8 mouse cellular contexts compared by ENCODE assay signal in genomic region chr19:58396604-58396984, GRCm38 (mm10). TPM values are rescaled to one million over a fixed set of nuclear protein-coding genes. Genes with fewer than 3 reads are reported as not detected.
DNase-seq lines count a peak whose midpoint lies in the region; ATAC-seq and TF ChIP-seq lines count a peak whose summit lies in the region.

No protein-coding gene starts in this region.

- ATAC-seq in hindbrain, postnatal 0 days = no peak
- ATAC-seq in hindbrain, embryonic 13.5 days (ENCODE audit: low FRiP score) = 0 out of 2 replicates have a peak, but pooled peaks have one; percentile 17
- no peak for ATAC-seq in neural tube, embryonic 12.5 days (ENCODE audit: low FRiP score, low read depth)
- ATAC-seq in granulocyte monocyte progenitor cell, adult 5-6 weeks (replicated peaks; ENCODE audit: poor library complexity, severe bottlenecking) = no peak

- H3K27ac ChIP-seq in hindbrain, embryonic 10.5 days = peak overlapping the region; percentile 88
- no peak overlapping the region for H3K27ac ChIP-seq in hindbrain, postnatal 0 days
- H3K27ac ChIP-seq in hindbrain, embryonic 13.5 days = peak overlapping the region; percentile 70; the same call in 1 of the 2 replicates
- H3K27ac ChIP-seq in neural tube, embryonic 12.5 days = peak overlapping the region; percentile 66; the same call in 1 of the 2 replicates

- 77% methylated on average over 4 of the region's 4 CpGs for WGBS in hindbrain, embryonic 10.5 days
- WGBS in hindbrain, postnatal 0 days = 71% methylated on average over 4 of the region's 4 CpGs
- WGBS in hindbrain, embryonic 13.5 days = 57% methylated on average over 4 of the region's 4 CpGs
- WGBS in neural tube, embryonic 12.5 days = 44% methylated on average over 4 of the region's 4 CpGs

- H3K9me3 ChIP-seq in hindbrain, embryonic 10.5 days = no peaks in the 10 kb centered on the region
- H3K9me3 ChIP-seq in hindbrain, postnatal 0 days (ENCODE audit: low read length) = no peaks in the 10 kb centered on the region
- no peaks in the 10 kb centered on the region for H3K9me3 ChIP-seq in hindbrain, embryonic 13.5 days
- H3K9me3 ChIP-seq in neural tube, embryonic 12.5 days = no peaks in the 10 kb centered on the region

- TF ChIP-seq CTCF in hindbrain, postnatal 0 days (IDR thresholded peaks at IDR 0.05; ENCODE audit: low read depth) = no peak

- H3K9ac ChIP-seq in hindbrain, postnatal 0 days (replicated peaks; ENCODE audit: low read length) = no peak overlapping the region
- no peak overlapping the region for H3K9ac ChIP-seq in hindbrain, embryonic 13.5 days
- no peak overlapping the region for H3K9ac ChIP-seq in neural tube, embryonic 12.5 days

- no peak for DNase-seq in hindbrain, embryonic 10.5 days (ENCODE audit: low spot score)
- DNase-seq in hindbrain, postnatal 0 days (ENCODE audit: low spot score) = no peak
- peak; percentile 54 for DNase-seq in kidney, postnatal 10 days
- no peak for DNase-seq in cerebellum, postnatal 10 days
- DNase-seq in embryo, embryonic 11 days = no peak

- H3K27me3 ChIP-seq in hindbrain, embryonic 10.5 days (ENCODE audit: insufficient read depth, poor library complexity, severe bottlenecking) = no peaks in the 10 kb centered on the region
- H3K27me3 ChIP-seq in hindbrain, postnatal 0 days (ENCODE audit: insufficient read depth, low read length) = no peaks in the 10 kb centered on the region
- no peaks in the 10 kb centered on the region for H3K27me3 ChIP-seq in hindbrain, embryonic 13.5 days
- no peaks in the 10 kb centered on the region for H3K27me3 ChIP-seq in neural tube, embryonic 12.5 days (replicated peaks)

- H3K36me3 ChIP-seq in hindbrain, embryonic 10.5 days = no peaks in the 10 kb centered on the region
- H3K36me3 ChIP-seq in hindbrain, postnatal 0 days (ENCODE audit: insufficient read depth, low read length) = no peaks in the 10 kb centered on the region
- no peaks in the 10 kb centered on the region for H3K36me3 ChIP-seq in hindbrain, embryonic 13.5 days
- H3K36me3 ChIP-seq in neural tube, embryonic 12.5 days = no peaks in the 10 kb centered on the region

- peak overlapping the region; percentile 32; the same call in 1 of the 2 replicates for H3K4me3 ChIP-seq in hindbrain, embryonic 10.5 days
- H3K4me3 ChIP-seq in hindbrain, postnatal 0 days (ENCODE audit: low read length) = no peak overlapping the region
- H3K4me3 ChIP-seq in hindbrain, embryonic 13.5 days = no peak overlapping the region
- no peak overlapping the region for H3K4me3 ChIP-seq in neural tube, embryonic 12.5 days

- H3K4me1 ChIP-seq in hindbrain, embryonic 10.5 days (replicated peaks) = peaks cover 28% of the 10 kb centered on the region
- no peaks in the 10 kb centered on the region for H3K4me1 ChIP-seq in hindbrain, postnatal 0 days (ENCODE audit: insufficient read depth, low read length)
- H3K4me1 ChIP-seq in hindbrain, embryonic 13.5 days (replicated peaks) = peaks cover 34% of the 10 kb centered on the region
- peaks cover 17% of the 10 kb centered on the region for H3K4me1 ChIP-seq in neural tube, embryonic 12.5 days

- no peak overlapping the region for H3K4me2 ChIP-seq in hindbrain, postnatal 0 days (ENCODE audit: low read depth, low read length)
- H3K4me2 ChIP-seq in hindbrain, embryonic 13.5 days = no peak overlapping the region; the same call in 1 of the 2 replicates
- no peak overlapping the region for H3K4me2 ChIP-seq in neural tube, embryonic 12.5 days (replicated peaks)

RNA-seq across cellular contexts. Expression of gene Gfra1, which starts 59.1 kb away (rescaled TPM):
- 26.7 and 35.8 TPM in 2 replicates for polyA plus RNA-seq in hindbrain, embryonic 10.5 days (2016; fragmentation: Nextera tagmentation; extraction: Ambion mirVana)
- total RNA-seq in hindbrain, postnatal 0 days (2014; rRNA removed) = 59.8 and 63.9 TPM in 2 replicates
- polyA plus RNA-seq in hindbrain, postnatal 0 days (2015; fragmentation: Nextera tagmentation; extraction: Ambion mirVana) = 31.4 and 32.3 TPM in 2 replicates
- polyA plus RNA-seq in hindbrain, embryonic 13.5 days (2015; fragmentation: Nextera tagmentation; extraction: Ambion mirVana) = 65.7 and 67.6 TPM in 2 replicates
- polyA plus RNA-seq in neural tube, embryonic 12.5 days (2016; fragmentation: Nextera tagmentation; extraction: Ambion mirVana) = 62.1 and 76.4 TPM in 2 replicates
- not detected in 2 replicates for total RNA-seq in granulocyte monocyte progenitor cell, adult 5-6 weeks (2014; fragmentation: Nextera tagmentation)
- not detected in 2 replicates for total RNA-seq in granulocyte monocyte progenitor cell, adult 5-6 weeks (2017)
